Mouse (Mus musculus) lung, adult 2 months (tissue): Measurements from ENCODE around the gene Tnk1. TPM values are rescaled to one million over a fixed set of nuclear protein-coding genes. Genes with fewer than 3 reads are reported as not detected.
A peak's percentile ranks its signal among the peaks of the same experiment; 100 is the strongest.

Experiments used
- DNase-seq: peaks from one replicate; pipeline ENCODE4 v3.0.0; 2022
- H3K4me1 ChIP-seq: fragments of 200-500 bp; 2 replicates; pipeline ENCODE4 v1.6.1; 2011; ENCODE audit warnings: low read length; ENCODE audit not compliant: control insufficient read depth, insufficient read depth
- H3K4me3 ChIP-seq: fragments of 200-500 bp; replicated peaks from 2 replicates; pipeline ENCODE3; 2011; ENCODE audit warnings: low read depth, mild to moderate bottlenecking, control low read depth, low read length; ENCODE audit errors: extremely low read depth
- CTCF ChIP-seq: fragments of 200-500 bp; IDR thresholded peaks from 2 replicates; pipeline ENCODE4 v1.5.1; 2011; ENCODE audit warnings: mild to moderate bottlenecking, low read length, control low read depth; ENCODE audit not compliant: insufficient read depth
- POLR2A ChIP-seq: fragments of 200-500 bp; IDR thresholded peaks from 2 replicates; pipeline ENCODE4 v1.6.1; 2011; ENCODE audit warnings: low read depth, mild to moderate bottlenecking, control low read depth, low read length, borderline replicate concordance; ENCODE audit errors: extremely low read depth
- WGBS: fragments of 180-500 bp; shearing (Covaris S2); methylation state at CpG from one replicate; pipeline ENCODE4 v1.1.7; 2018; 5-methylcytosine and 5-hydroxymethylcytosine counted together
- polyA plus RNA-seq: library from polyadenylated mRNA; depleted of rRNA; stranded (reverse); fragments of >200 nt; gene quantifications from 2 replicates; pipeline ENCODE4 v1.2.3, GENCODE M21; 2012

Tnk1 gene
- polyA plus RNA-seq, 1 experiment: 17.4 TPM

DNA sequence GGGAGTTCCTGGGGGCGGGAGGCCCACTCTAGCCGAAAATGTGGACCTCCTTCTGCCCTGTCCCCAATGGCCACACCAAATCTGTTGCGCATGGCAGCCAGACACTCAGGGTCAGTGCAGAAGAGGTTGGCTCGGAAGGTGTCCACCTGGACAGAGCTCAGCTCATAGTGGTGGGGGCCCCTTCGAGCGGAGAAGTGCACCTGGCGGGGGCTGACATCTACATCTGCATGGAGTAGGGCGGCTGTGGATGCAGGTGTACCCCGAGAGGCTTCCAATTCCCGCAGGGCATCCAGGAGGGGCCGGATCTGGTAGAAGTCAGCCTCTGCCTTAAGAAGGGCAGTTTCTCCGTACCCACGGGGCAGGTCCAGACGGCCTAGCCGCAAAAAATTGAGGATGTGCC lies 21.2 kb upstream of the Tnk1 start:
- 47% methylated on average over 15 of the region's 15 CpGs for WGBS
- TF ChIP-seq CTCF (no peak), POLR2A (no peak)
- Histone ChIP-seq H3K4me1 (peaks cover 17% of the 10 kb centered on the region), H3K4me3 (peak overlapping the region; percentile 97)
- peak; percentile 45 for DNase-seq

DNA sequence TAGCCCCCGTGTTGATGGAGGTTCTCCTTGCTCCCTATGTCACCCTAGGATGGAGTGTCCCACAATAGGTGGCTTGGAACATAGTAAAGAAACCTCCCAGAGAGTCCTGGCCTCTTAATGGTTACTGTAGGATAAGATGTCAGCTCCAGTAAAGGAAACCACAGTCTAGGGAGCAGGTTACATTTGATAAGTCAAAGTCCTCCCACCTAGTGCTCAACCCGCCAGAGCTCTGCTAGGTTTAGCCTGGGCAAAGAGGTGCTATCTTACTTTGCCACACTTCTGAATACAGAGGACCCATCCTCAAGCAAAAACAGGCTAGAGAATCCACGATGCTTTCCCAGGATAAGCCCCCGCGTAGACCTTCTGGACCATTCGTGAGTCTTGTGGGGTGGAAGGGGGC lies 20.4 kb upstream of the Tnk1 start:
- WGBS: 79% methylated on average over 6 of the region's 6 CpGs
- no peak for DNase-seq
- H3K4me1 ChIP-seq: peaks cover 14% of the 10 kb centered on the region
- H3K4me3 ChIP-seq: peak overlapping the region; percentile 25
- TF ChIP-seq POLR2A (no peak), CTCF (no peak)

DNA sequence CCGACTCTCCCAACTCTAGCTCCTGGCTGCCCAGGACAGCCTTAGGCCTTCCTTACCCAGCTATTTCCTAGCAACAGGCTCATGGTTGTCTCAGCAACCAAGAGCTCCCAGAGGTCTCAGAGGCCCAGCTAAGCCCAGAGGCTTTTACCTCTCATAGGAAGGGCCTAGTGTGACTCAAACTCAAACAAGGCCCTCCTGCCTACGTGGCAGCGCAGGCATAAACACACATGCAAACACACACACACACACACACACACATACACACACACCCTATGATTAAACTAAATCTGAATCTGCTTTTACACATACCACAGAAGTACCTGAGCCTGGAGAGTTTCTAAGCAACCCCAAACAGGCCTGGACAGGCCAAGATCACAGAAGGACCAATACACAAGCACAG lies 19.9 kb upstream of the Tnk1 start:
- no peak for DNase-seq
- 53% methylated on average over 3 of the region's 3 CpGs for WGBS
- TF ChIP-seq CTCF (no peak), POLR2A (no peak)
- Histone ChIP-seq H3K4me1 (peaks cover 14% of the 10 kb centered on the region), H3K4me3 (no peak overlapping the region)

DNA sequence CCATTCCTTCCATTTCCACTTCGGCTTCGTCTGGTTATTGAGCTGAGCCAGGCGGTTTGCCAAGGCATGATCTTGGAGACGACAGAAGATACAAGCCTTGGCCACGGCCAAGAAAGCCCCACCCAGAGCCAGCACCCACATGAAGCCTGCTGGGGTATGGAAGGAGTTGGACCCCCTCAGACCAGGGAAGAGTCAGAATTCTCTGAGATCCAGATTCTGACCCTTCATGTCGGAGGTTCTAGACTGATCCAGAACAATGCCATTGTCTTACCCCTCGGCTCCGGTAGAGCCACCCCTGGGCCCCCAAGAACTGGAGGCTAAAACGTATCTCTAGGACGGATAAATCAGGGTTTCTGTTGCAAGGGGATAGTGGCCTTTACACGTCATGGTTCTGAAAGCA lies 19.3 kb upstream of the Tnk1 start, which contains the start of gene Tmem95:
Gene Tmem95, minus strand, starts transcription at position 141 of the 400 bp plus-strand sequence.
- Histone ChIP-seq H3K4me1 (peaks cover 14% of the 10 kb centered on the region), H3K4me3 (peak within 1 kb of the TSS; percentile 11)
- no peak for DNase-seq
- TF ChIP-seq POLR2A (no peak), CTCF (no peak)
- 67% methylated on average over 11 of the region's 11 CpGs for WGBS

DNA sequence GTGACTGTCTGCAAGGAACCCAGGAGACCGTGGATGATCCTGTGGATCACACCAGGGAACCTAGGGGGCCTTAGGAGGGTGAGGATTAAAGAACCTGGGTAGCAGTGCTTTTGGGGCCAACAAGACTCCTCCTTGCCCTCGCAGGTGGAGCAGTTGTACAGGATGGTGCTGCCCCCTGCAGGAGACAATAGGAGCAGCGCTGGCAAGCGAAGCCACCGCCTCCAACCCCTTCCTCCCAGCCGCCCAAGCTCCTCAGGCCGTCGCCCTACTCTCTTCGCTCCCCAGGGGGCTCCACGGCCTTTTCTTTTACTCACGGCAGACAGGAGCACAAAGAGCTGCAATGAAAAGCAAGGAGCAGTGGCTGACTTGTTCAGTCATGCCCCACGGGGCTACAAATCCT lies 18.3 kb upstream of the Tnk1 start:
- Histone ChIP-seq H3K4me3 (peak overlapping the region; percentile 11), H3K4me1 (peaks cover 14% of the 10 kb centered on the region)
- 3% methylated on average over 12 of the region's 12 CpGs for WGBS
- TF ChIP-seq CTCF (peak; percentile 77), POLR2A (peak; percentile 49; the same call in 1 of the 2 replicates)
- DNase-seq: peak; percentile 87

DNA sequence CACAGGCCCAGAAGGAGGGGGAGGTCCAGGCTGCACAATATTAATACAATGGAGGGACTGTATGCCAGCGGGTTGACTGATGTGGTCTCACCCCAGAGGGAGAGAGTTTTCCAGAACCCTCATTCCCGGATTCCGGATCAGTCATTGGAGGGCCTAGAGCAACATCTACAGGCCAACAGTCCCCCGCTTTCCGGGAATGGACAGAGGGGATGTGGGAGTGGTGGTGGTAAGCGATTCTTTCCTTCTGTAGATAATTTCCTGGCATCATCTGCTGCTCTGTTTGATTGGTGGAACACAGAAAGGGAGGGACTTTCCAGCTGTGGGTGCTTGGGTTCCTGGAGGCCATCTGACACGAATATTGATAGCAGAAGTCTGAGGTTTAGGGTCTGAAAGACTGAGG lies 17.7 kb upstream of the Tnk1 start:
- Histone ChIP-seq H3K4me3 (no peak overlapping the region), H3K4me1 (peaks cover 11% of the 10 kb centered on the region)
- 11% methylated on average over 7 of the region's 7 CpGs for whole genome bisulfite sequencing
- peak; percentile 45 for DNase-seq
- 0 out of 2 replicates have a peak, but pooled peaks have one; percentile 18 for TF ChIP-seq CTCF
- TF ChIP-seq POLR2A: peak; percentile 54; the same call in 1 of the 2 replicates

DNA sequence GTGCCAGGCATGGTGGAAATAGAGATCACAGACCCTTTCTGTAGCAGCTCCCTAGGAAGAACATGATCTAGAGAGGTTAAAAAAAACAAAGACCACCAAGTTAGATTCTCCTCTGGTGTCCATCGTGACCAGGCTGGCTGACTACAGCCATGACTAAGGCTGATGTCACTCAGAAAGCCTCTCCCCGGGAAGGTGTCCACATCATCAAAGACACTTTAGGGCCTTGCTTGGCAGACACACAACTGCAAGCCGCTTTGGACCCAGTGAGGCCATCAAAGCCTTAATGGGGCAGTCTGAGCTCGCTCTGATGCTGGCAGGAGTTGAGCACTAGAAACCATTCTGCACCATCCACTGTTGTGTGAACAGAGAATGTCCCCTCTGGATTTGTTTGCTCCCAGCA lies 13.9 kb upstream of the Tnk1 start:
- Histone ChIP-seq H3K4me1 (peaks cover 4% of the 10 kb centered on the region), H3K4me3 (no peak overlapping the region)
- no peak for DNase-seq
- no peak for TF ChIP-seq POLR2A
- no peak for TF ChIP-seq CTCF
- 70% methylated on average over 4 of the region's 4 CpGs for WGBS

DNA sequence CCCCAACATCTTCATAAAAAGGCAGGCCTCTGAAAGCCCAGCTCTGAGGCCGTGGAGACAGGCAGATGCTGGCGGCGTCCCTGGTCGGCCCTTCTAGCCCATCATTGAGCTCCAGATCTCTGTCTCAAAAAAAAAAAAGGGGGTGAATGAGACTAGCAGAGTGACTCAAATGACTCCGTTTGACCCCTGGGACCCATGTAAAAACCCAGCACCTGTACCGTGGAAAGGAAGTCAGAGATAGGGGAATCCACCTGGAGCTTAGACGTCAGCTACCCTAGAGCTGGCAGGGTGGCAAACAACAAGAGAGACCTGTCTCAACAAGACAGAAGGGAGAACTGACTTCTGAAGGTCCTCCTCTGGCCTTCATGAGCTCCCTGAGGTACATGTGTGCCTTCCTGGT lies 13.3 kb upstream of the Tnk1 start:
- 89% methylated on average over 7 of the region's 7 CpGs for WGBS
- DNase-seq: no peak
- TF ChIP-seq CTCF (no peak), POLR2A (no peak)
- Histone ChIP-seq H3K4me3 (no peak overlapping the region), H3K4me1 (peaks cover 4% of the 10 kb centered on the region)

DNA sequence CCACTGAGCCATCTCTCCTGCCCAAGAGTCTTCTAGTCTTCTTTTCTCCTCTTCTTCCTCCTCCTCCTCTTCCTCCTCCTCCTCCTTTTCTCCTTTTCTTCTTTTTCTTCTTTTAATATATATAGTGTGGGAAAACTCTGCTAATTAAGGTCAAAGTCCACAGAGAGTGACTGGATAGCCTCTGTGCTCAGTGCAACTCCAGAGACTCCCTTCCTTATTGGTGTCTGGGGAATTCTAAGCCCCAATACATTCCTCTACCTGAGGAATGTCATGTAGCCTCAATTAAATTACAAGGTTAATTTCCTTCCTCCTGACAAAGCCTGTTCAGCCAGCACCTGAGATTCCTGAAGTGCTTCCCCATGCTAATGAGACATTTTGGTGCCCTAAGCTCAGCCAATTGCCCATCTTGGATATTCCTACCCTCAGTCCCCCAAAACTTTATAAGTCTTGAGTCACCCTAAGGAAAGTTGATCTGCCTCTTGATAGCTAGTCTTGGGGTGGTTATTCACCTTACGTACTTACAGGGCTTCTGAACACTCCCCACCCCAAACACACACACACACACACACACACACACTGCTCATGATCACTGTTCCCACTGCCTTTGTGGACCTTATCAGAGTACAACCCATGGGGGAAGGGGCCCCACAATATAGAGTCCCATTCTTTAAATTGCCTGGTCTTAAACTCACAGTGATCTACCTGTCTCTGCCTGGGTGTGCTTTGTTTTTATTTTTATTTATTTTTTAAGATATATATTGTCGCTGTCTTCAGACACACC lies 11.9 kb upstream of the Tnk1 start:
- DNase-seq: no peak
- WGBS: 89% methylated on average over 2 of the region's 2 CpGs
- Histone ChIP-seq H3K4me3 (no peak overlapping the region), H3K4me1 (no peaks in the 10 kb centered on the region)
- TF ChIP-seq CTCF (no peak), POLR2A (no peak)

DNA sequence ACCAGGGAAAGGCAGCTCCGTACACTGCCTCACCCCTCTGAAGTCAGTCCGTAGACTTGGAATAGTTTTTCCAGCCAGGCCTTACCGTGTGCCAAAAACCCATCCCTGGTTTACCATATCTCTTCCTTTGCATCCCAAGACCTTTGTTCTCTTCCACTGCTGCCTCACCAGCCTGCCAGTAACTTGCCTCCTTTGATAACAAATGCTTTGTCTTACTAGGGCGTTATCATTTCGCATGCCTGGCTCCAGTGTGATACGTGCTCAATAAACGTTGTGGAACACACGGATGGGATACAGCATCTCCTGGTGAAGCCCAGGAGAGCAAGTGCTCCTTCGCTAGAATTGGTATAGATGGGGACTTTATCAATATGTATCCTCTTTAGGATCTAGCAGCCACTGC lies 8.8 kb upstream of the Tnk1 start:
- DNase-seq: no peak
- 47% methylated on average over 9 of the region's 9 CpGs for WGBS
- Histone ChIP-seq H3K4me3 (no peak overlapping the region), H3K4me1 (no peaks in the 10 kb centered on the region; the same call in 1 of the 2 replicates)
- no peak for TF ChIP-seq POLR2A

DNA sequence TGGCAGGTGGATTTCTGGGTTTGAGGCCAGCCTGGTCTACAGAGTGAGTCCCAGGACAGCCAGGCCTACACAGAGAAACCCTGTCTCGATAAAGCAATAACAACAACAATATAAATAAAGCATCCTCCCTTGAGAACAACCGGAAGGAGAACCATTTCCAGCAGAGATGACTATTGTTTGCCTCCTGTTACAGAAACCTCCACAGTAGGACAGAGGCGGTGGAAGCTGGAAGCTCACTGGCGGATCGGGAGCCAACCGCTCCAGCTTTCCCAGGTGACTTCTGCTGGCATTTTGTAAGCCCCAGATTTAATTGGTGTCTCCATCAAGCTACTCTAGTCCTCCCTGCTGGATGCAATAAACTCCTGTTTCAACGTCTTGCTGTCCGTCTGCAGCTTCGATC lies 7.0 kb upstream of the Tnk1 start:
- no peak overlapping the region for H3K4me3 ChIP-seq
- no peak; the same call in 1 of the 2 replicates for TF ChIP-seq POLR2A
- TF ChIP-seq CTCF: no peak
- H3K4me1 ChIP-seq: no peaks in the 10 kb centered on the region; the same call in 1 of the 2 replicates
- no peak for DNase-seq
- WGBS: 63% methylated on average over 9 of the region's 9 CpGs
